Mouse (Mus musculus): ENCODE measurements around the gene Actrt3. TPM values are rescaled to one million over a fixed set of nuclear protein-coding genes. Genes with fewer than 3 reads are reported as not detected.

Actrt3 gene
- not detected for total RNA-seq (2021)
- long read RNA-seq, experiment 1: 0 reads
- long read RNA-seq, experiment 2, partial matches to known transcripts: 0 of 1 reads
- long read RNA-seq, experiment 2, other reads (novel, unspliced or antisense): 0 of 1 reads

DNA sequence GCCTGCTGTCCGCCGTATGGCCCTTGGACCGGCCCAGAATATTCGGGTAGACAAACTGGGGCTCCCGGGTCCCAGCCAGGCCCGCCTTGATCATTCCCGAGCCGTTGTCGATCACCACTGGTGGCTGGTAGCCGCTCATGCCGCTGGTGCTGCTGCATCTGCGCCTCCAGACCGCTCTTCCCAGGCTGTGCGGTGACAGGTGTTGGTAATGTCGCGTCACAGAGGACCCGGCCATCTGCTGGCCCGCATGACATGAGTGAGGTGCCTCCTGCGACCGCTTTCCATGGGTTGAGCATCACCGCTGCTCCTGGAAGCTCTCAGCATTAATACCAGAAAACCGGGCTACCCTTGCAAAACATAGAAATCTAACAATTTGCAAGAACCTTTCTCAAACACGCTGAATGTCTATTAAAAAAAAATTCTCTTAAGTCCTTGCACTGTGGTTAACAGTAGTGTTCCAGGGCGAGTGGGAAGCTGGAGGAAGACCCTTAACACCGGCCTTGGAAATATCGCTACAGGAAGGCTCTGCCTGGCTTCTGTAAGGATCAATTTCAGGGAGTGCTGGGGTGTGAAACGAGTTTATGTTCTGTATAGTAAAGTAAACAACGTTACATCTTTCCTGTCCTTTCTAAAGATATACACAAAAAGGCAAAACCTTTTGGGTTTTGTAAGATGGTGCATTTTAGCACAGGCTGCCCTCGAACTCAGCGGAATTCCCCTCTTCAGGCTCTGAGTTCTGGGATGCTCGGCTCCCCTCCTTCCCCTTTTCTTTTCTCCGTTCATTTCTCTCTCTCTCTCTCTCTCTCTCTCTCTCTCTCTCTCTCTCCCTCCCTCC, at the start of gene Actrt3:
Gene Actrt3 (minus strand): TSS at position 229 of the 835 bp plus-strand sequence.
- H3K27ac ChIP-seq: peak within 1 kb of the TSS; percentile 97
- TF ChIP-seq CTCF (IDR thresholded peaks at IDR 0.05): 0 out of 2 replicates have a peak, but pooled peaks have one; percentile 17
- DNase-seq: peak; percentile 47
- intact Hi-C loops (cut with DNase I): loop anchor here (2.0 to 5.0 kb wide), 3 partner anchors 192 to 492 kb away; partner anchors contain the start of gene Sec62
- peak within 1 kb of the TSS; percentile 99 for H3K4me3 ChIP-seq

DNA sequence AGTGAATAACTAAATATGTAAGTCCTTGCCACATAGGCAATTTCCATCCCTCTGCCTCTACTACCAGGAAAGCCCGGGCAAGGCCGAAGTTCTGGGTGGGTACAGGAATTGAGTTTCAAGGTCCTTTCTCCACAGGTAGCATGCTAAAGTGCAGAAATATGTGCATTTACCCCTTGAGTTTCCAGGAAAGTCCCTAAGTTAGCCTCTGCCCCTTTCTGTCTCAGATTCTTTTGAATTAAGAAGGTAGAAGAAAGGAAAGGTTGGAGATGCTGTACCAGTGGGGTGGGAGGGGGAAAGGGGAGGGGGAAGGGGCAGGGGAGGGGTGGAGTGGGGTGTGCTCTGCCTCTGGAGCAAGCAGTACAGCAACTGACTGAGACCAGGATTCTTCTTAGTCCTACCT, 48.7 kb upstream of the Actrt3 start:
- intact Hi-C loops (cut with DNase I): no loop called here
- no peak for TF ChIP-seq CTCF (IDR thresholded peaks at IDR 0.05)
- no peak for DNase-seq
- H3K27ac ChIP-seq: no peak overlapping the region
- H3K4me3 ChIP-seq: no peak overlapping the region

DNA sequence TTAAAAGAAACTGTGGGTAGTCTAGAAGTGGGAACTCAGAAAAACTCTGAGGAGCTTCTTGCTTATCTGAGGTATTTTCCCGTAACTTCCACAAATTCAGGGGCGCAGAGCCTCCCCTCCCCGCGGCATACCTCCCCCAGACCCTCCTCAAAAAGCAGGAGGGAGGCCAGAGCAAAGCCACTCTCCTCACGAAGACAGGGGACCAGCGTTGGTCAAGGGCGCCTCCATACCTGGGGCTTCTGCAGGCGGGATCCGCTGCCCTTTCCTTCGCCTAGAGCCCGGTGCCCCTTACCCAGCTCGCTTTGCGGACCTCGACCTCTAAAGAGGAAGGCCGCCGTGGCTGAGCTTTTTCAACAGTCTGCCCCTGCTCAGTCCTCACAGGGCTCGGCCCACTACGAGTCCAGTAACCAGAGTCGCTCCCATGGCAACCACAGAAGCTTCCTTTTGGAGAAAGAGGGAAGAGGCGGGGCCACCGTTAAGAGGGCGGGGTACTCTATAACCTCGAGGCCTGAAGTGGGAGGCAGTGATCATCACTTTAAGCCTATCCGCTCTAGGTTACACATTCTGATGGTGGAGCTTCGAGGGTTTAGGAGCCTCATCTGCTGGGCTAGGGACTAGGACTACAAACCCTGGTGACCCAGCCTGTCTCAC, 47.8 kb upstream of the Actrt3 start, which contains the start of gene Lrrc34:
Gene Lrrc34 (minus strand): TSS at position 430 of the 651 bp plus-strand sequence.
- no peak for TF ChIP-seq CTCF (IDR thresholded peaks at IDR 0.05)
- DNase-seq: peak; percentile 30
- peak within 1 kb of the TSS; percentile 41 for H3K4me3 ChIP-seq
- H3K27ac ChIP-seq: no peak within 1 kb of the TSS
- intact Hi-C loops (cut with DNase I): no loop called here

- intact Hi-C loops (cut with DNase I): no loop called here
- no peak for DNase-seq
- H3K4me3 ChIP-seq: no peak overlapping the region
- TF ChIP-seq CTCF (IDR thresholded peaks at IDR 0.05): no peak
- no peak overlapping the region for H3K27ac ChIP-seq
Observed at GRCm38 (mm10) chr3:30646761-30647160, 47.0 kb upstream of the Actrt3 start.

DNA sequence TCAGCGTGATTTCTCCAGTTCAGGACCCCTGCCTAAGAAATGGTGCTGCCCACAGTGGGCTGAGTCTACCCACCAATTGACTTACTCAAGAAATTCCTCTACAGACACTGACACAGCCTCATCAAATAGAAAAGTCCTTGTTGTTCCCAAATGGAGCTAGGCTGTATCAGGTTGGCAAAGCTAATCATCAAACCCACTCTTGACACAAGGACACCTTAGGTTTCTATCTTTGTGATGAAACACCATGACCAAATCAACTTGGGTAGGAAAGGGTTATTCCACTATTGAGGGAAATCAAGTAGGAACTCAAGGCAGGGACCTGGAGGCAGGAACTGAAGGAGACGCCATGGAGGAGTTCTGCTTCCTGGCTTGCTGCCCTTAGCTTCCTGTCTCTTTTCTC, 44.5 kb upstream of the Actrt3 start, which contains the start of gene Lrriq4:
Gene Lrriq4 (plus strand): TSS at position 301 of the 400 bp plus-strand sequence.
- intact Hi-C loops (cut with DNase I): no loop called here
- no peak for DNase-seq
- H3K27ac ChIP-seq: no peak within 1 kb of the TSS

DNA sequence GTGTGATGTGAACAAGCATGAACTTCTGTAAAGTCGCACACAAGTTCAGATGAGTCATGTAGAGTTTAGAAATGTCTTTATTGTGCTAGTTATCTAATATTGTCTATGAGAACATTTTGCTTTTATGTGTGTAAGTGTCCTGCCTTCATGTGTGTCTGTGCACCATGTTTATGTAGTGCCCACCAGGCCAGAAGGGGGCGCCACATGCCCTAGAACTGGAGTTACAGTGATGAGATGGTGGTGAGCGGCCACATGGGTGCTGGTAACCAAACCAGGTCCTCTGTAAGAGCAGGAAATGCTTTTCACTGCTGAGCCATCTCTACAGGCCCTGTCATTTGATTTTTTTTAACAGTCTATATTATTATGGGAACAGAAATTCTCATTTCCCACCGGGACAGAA, 35.9 kb upstream of the Actrt3 start:
- intact Hi-C loops (cut with DNase I): no loop called here
- no peak for TF ChIP-seq CTCF (IDR thresholded peaks at IDR 0.05)
- Histone ChIP-seq H3K27ac (no peak overlapping the region), H3K4me3 (no peak overlapping the region)
- no peak for DNase-seq

More for the DNA sequence above, 44.5 kb upstream of the Actrt3 start, which contains the start of gene Lrriq4:
- no peak within 1 kb of the TSS for H3K4me3 ChIP-seq
- no peak for TF ChIP-seq CTCF (IDR thresholded peaks at IDR 0.05)

DNA sequence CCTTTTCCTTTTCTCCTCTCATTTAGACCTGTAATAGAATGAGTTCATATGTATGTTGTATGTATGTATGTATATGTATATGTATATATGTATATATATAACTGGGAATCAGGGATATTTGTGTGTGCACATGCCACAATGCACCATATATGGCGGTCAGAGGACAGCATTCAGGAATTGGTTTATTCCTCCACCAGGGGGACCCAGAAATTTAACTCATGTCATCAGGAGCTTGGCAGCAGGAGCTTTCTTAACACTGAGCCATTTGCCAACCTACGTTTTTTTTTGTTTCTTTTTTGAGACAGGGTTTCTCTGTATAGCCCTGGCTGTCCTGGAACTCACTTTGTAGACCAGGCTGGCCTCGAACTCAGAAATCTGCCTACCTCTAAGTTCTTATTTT, 33.9 kb upstream of the Actrt3 start:
- intact Hi-C loops (cut with DNase I): no loop called here
- H3K4me3 ChIP-seq: no peak overlapping the region
- no peak for DNase-seq
- no peak overlapping the region for H3K27ac ChIP-seq
- no peak for TF ChIP-seq CTCF (IDR thresholded peaks at IDR 0.05)

- no peak for TF ChIP-seq CTCF (IDR thresholded peaks at IDR 0.05)
Observed at GRCm38 (mm10) chr3:30620132-30620531, 20.4 kb upstream of the Actrt3 start.

GRCm38 (mm10) chr3:30610930-30611329, 11.2 kb upstream of the Actrt3 start:
- Histone ChIP-seq H3K4me3 (no peak overlapping the region), H3K27ac (no peak overlapping the region)
- DNase-seq: no peak
- intact Hi-C loops (cut with DNase I): no loop called here
- TF ChIP-seq CTCF (IDR thresholded peaks at IDR 0.05): no peak

More at GRCm38 (mm10) chr3:30620132-30620531, 20.4 kb upstream of the Actrt3 start:
- H3K27ac ChIP-seq: no peak overlapping the region
- no peak for DNase-seq
- no peak overlapping the region for H3K4me3 ChIP-seq
- intact Hi-C loops (cut with DNase I): no loop called here

DNA sequence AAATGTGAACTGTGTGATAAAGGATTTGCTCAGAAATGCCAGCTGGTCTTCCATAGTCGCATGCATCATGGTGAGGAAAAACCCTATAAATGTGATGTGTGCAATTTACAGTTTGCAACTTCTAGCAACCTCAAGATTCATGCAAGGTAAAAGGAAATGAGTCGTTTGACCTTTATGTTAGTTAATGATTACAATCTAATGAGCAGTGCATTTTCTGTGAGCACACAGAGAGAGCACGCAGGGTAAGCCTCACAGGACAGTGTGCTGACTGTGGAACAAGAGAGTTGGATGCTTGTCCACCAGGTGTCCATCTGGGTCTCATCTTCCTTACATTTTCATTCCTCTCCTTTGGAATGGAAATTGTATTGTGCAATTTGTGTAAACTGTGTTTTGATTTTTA, 9.3 kb upstream of the Actrt3 start:
- intact Hi-C loops (cut with DNase I): no loop called here
- no peak for DNase-seq
- TF ChIP-seq CTCF (IDR thresholded peaks at IDR 0.05): no peak
- Histone ChIP-seq H3K4me3 (no peak overlapping the region), H3K27ac (no peak overlapping the region)

DNA sequence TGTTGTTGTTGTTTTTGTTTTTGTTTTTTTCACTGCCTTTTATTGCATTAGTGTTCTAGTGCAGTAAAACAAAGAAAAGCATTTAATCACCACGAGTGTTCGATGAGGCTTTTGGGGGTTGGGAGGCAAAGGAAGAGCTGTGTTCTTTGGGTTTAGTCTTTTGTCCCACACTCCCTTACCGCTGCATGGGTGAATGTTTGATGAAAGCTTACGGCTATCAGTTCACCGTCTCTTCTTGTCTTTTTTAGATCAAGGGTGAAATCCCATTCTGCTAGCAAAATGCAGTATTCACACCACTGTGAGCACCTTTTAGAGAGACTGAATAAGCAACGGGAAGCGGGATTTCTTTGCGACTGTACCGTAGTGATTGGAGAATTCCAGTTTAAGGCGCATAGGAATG, 3.5 kb upstream of the Actrt3 start:
- no peak for DNase-seq
- Histone ChIP-seq H3K4me3 (peak overlapping the region; percentile 99), H3K27ac (peak overlapping the region; percentile 97)
- no peak for TF ChIP-seq CTCF (IDR thresholded peaks at IDR 0.05)
- intact Hi-C loops (cut with DNase I): loop anchor here (5.0 kb wide), 2 partner anchors 189 to 489 kb away; partner anchors contain the start of gene Sec62

DNA sequence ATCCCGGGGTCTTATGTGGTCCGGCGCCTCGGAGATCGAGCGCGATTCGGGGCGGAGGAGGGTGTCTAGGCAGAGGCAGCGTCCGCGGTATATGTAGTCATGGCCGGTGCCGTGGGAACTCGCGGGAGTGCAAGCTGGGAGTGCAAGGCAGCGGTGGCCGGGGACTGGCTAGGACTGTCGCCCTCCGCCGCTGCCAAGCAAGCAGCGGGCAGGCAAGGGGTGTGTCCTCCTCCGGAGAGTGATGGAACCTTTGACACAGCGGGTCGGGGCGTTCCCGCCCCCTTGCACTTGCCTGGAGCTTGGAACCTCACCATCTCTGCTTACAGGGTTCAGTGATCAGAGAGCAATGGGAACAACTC, 3.0 kb upstream of the Actrt3 start:
- intact Hi-C loops (cut with DNase I): loop anchor here (5.0 kb wide), 2 partner anchors 190 to 490 kb away; partner anchors contain the start of gene Sec62
- DNase-seq: peak; percentile 77
- TF ChIP-seq CTCF (IDR thresholded peaks at IDR 0.05): no peak
- peak overlapping the region; percentile 99 for H3K4me3 ChIP-seq
- H3K27ac ChIP-seq: peak overlapping the region; percentile 97

All from gastrocnemius, adult 2 months (tissue).